Mouse (Mus musculus): Measurements from ENCODE around the gene Lnpep.
"Not testable (repeated sequence)": the region's sequence is repeated elsewhere in the genome, so short reads cannot be mapped to it uniquely, and the experiment has no call there.

Lnpep gene

DNA sequence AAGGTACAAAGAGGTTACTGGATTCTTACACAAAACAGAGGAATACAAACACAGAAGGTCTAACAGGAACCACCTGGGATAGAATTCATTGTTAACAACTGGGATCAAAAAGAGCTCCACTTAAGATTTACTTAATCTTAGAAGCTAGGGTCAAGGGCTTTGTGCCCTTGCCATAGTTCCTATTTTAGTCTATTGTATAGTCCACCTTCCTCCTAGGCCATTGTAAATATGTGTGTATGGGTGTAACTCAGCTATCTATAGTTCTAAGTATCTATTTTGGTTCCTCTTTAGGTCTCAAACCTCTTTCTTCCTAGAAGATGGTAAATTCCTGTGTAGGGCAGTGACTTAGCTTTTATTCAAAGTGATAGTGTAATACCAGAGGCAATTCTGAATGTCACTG is 128.6 kb downstream of the Lnpep start:
- not testable (repeated sequence) for DNase-seq (ENCODE audit: low read depth, low spot score)

DNA sequence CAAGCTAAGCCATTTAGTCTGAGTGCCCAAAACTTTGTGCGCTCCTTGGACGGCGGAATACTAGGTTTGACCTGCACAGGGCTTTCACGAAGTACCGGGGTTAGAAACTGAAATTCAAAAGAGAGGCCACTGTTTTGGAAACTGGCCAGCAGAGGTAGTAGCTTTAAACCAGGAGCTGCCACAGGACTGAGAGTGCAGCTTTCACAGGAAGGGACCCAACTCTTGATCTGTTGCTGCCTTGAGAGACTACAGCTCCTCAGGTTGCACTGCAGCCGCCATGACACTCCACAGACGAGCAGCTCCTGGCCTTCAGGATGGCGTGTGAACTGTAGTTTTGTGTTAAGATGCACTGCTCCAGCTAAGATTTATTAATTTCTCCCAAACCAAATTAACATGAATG is 132.7 kb downstream of the Lnpep start:
- no peak for DNase-seq (ENCODE audit: low read depth, low spot score)

DNA sequence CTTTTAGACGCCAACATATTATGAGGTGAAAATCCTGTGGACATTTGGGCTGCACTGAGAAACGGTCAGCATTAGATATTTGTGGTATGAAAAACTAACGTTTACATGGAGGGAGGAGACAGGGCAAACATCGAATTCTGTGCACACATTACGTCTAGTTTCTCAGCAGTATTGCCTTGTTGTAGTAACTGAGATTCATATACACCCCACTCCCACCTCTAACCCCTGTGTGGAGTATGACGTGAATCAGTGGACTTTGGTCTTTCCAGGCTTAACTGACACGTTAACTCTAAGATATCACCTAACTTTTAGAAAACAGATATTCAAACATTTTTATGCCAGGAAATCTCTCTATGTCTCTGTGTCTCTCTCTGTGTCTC is 133.2 kb downstream of the Lnpep start:
- DNase-seq (ENCODE audit: low read depth, low spot score), result no peak

DNA sequence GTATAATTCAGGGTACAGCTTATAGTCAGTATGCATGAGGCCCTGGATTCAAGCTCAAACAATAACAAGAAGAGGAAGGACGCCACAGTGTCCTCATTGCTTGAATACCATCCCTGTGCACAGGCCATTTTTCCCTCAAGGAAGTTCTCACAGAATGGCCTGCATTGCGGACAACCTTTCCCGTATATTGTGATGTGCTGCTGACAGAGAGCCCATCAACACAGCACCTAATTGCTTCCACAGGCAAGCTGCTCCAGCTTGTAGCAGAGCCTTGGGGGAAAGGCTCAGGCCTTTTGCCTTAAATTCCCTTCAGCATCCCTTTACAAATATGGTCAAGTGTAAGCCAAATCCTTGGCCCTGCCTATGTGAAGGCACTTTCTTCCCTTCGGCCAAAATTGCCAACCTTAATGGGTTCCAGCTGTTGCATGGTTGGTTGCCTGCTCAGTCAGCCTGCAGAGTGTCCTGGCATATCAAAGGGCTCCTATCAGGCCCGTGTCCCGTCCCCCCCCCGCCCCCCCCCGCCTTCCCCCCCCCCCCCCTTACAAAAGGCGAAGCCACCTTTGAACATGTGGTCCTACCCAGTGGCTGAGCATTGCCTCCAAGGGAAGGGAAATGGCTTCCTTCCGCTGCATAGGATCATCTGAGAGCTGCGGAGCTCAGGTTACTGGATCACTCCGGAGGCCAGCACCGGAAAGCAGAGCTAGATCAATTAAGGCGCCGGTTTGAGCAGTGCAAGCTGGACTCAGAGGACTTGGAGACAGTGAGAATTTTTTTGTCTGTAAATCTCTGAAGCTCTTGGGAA is 133.8 kb downstream of the Lnpep start:
- peak; percentile 91 for DNase-seq (ENCODE audit: low read depth, low spot score)

DNA sequence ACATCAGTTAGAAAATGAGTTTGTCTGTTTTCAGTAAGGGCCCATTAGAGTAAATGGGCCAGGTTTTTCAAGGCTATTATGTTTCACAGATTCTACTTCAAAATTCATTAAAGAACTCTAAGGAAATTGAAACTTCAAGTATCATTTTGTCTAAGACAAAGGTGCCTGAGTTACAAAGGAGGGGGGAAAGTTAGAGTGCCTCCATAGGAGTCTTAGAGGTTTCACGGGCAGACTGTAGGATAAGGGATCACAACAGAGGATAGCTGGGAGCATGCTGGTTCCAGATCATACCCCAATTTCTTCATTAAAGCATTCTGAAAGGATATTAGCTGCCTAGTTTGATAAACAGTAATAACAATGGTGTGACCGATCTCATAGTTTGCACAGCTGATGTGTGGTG is 139.1 kb downstream of the Lnpep start:
- no peak for DNase-seq (ENCODE audit: low read depth, low spot score)

Measured in forelimb bud, embryonic 11.5 days (tissue).